Mouse (Mus musculus) ovary, postnatal 10 days (tissue): ENCODE measurements around the gene Pknox2.

ENCODE experiments used
- DNase-seq: peaks from one replicate; pipeline ENCODE4 v3.0.0; 2022; ENCODE audit warnings: low spot score

Pknox2 gene

DNA sequence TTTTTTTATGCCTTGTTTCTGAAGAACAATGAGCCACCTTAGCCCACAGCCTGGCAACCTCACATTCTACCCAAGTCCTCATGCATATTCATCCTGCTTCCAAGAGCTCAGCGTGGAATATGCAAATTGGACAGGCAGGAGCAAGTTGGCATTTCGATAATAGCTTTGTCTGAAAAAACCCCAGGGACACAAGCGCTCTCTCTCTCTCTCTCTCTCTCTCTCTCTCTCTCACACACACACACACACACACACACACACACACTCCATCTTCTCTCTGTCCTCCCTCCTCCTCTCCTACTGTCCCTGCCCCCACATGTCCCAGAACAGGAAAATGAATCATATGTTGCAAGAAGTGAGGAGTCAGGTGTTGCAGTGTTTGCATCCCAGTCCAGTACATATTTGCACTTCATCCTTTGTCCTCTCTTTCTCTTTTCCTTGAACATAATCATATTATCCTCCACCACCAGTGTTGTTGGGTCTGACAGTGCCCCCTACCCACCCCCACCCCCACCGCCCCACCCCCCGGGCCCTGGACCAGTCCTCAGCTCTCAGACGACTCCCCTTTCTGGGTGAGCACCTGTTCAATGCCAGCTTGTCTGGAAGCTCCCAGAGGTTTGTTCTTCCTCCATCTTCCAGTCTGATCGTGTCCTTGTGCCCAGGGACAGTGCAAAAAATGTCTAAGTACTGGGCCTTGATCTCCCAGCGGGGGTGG is 265.0 kb downstream of the Pknox2 start:
- DNase-seq = no peak

DNA sequence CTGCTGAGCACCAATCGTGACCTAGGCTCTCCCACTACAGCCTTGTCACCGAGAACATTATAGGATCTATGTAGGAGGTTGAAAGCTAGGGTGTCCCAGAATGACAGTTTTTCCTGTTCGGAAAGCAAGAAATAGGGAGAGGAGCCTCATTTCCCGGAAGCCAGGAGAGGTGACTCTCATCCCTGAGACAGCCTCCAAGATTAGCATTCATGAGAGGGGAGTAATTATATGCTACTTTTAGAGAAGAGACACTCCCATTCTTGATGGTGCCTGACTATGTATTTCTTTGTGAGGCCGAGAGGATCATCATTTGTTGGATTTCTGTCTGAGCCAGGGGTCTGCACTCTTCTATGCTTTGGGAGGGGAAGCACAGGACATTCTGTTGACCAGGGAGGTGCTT is 265.6 kb downstream of the Pknox2 start:
- DNase-seq = no peak

DNA sequence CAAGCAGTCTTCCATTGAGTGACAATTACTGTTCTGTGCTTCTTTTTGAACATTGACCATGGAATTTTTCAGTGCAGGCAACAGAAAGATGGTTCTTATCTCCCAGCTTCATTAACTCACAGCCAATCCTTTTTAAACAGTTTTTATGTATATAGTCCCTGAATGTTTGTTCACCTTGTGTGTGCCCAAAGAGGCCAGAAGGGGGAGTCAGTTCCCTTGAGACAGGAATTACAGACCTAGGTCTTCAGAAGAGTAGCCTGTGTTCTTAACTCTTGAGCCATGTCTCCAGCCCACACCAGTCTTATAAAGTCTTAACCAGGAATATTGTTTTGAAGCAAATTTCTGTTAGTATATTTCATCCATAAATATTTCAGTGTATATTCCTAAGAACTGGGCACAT is 270.4 kb downstream of the Pknox2 start:
- no peak for DNase-seq

DNA sequence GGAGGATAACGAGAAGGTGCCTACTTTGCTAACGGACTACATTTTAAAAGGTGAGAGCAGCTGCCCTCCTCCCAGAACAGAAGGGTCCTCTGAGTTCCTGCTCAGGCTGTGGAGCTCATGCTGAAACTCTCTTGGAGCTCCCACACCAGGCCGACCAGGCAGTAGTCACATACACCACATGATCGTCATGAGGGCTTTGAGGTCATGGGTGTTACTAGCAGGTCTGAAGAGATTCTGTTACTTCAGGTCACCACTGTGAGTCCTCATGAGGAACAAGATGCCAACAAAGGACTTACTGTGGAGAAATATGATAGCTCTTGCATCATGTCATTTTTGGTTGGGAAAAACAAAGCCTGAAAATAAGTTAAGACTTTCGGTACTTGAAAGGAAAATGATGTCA is 270.9 kb downstream of the Pknox2 start:
- no peak for DNase-seq

DNA sequence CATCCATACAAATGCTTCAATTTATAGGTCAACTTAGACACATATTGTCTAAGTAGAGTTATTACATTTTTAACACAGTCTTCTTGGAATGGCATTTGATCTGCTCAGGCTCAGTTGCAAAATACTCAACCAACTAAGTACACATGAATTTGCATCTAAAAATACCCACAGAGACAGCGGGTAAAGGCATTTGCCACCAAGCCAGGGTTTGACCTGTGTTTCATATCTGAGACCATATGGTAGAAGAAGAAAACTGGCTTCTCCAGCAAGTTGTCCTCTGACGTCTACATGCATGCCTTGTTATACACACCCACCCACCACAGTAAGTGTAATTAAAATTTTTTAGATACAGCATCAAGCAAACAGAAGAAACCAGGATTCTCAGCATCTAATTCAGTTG is 273.4 kb downstream of the Pknox2 start:
- DNase-seq = no peak

DNA sequence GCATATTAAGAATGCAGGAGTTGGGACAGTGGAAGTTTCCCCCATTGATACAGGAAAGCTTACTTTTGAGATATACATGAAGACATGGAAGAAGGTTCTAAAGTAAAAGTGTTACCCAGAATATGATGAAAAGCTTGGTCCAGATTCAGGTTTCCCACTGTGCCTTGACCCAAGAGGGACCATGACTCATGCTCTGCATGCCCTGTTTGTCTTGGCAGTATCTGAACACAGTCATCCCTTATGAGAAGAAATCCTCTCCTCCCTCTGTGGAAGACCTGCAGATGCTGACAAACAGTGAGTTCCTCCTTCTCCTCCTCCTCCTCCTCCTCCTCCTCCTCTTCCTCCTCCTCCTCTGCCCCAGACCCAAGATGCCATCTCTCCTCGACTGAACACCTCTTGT is 276.9 kb downstream of the Pknox2 start:
- no peak for DNase-seq

DNA sequence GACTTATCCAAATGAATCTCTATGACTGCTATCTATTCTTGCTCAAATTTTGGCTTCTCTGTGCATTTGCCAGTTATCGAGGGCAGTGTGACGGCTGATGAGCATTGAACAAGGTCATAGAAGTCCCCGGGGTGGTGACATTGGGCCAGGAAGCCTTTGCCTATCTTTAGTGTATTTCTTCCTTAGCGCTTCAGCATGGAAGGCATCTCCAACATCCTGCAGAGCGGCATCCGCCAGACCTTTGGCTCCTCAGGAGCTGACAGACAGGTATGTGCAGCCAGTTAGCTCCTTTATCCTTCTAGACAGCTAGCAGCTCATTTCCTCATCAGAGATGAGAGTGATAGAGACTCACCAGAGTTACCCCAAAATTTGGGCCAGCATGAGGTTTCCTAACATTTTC is 278.5 kb downstream of the Pknox2 start:
- no peak for DNase-seq

DNA sequence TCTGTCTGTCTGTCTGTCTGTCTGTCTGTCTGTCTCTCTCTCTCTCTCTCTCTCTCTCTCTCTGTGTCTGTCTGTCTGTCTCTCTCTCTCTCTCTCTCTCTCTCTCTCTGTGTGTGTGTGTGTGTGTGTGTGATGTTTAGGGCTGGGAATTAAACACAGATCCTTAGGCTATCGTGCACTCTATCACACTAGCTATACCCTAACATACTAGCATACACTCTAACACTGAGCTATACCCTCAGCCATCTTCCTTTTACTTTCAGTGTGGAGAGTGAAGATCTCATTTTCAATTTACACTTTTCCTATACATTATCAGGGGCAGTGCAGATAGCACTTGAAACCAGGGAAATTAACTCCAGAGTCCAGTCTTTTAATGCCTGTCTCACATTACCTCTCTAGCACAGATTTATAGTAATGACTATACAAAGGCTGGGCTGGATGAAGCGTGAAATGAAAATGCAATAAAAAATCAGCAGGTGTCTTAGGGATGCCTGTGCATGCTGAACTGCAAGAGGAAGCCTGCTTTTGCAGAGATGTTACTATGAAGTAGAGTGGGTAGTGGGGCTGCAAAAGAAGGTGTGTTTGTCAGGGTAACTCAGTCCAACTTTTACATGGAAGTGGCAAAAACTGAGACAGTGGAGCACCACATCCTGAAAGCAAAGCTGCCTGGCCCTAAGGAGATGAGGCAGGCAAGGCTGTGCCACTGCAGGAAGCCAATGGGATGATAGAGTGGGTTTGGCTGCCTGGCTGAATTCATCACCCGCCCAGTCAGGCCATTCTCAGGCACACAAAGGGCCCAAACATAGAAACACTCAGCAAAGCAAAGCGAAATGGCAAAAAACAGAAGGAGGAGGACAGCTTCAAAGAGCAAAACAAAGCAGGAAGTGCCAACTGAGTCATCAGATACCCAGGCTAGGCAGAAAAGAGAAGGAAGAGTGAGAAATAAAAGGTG is 282.1 kb downstream of the Pknox2 start:
- no peak for DNase-seq

DNA sequence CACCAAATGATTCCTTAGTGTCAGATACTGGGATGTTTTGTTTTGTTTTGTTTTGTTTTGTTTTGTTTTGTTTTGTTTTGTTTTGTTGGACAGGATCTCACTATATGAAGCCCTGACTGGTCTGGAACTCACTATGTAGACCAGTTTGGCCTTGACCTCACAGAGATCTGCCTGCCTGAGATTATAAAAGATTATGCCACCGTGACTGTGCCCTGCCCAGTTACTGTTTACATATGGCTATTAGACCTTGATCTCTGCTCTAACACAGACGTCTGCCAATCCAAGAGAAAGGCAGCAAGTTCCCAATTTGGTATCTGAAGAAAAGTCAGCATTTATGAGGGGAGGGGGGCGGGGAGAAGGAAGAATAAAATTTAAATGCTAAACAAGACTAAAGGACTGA is 283.5 kb downstream of the Pknox2 start:
- no peak for DNase-seq

DNA sequence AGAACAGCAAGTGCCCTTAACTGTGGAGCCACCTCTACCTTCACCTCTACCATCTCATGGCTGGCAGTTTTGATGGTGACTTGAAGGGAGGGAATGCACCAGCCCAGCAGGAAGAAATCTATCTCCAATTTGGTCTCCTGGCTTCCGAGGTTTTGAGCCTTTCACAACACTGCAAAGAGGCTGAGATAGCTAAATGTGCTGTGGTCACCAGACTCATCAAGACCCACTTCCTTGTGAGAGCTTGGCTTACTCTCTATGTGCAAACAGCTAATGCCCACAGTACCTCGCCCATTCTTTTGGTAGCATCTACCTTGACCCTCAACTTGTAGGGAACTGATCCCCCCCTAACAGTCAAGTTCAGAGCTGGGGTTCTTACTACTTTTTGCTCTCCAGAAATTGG is 284.6 kb downstream of the Pknox2 start:
- no peak for DNase-seq

DNA sequence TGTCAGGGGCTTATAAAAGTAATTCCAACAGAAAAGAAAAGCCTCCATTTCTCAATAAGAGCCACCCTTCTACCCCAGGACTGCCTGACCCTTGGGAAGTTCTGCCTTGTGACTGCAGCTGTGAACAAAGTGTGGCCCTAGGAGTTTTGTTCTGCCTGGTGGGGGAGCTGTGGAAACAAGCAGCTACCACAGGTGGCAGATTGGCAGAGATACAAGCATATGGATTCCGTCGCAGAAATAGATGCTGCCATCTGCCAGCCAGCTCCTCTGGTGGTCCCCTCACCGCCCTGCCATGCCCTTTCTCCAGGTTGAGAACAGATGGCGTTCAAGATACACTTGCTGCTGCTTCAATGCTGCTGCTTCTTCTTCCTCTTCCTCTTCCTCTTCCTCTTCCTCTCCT is 288.5 kb downstream of the Pknox2 start:
- no peak for DNase-seq

DNA sequence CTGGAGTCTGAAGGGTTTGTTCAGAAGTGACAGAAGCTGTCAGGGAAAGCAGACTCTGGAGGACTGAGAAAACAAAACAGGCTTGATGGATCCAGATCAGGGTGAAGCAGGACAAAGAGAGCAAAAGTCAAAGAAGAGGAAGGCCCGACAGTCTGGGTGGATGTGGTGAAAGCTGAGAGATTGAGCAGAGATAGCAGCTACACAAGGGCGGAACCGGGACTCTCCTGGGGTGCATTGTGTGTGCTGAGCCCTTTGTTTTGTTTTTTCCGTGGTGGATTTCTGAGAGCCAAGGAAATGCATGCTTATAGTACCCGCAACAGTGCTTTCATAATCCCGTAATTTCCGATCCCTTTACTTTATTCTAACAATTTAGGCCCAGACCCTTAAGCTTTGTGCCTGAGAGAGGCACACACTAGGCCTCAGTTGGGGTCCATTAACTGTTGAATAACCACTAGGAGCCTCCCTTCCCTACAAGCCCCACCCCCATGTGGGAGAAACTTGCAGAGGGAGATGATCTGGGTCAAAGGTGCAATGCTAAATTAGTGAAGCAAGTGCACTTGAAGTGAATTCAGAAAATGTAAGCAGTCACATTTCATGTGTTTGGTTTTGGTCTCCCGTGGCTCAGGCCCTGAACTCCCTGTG is 289.6 kb downstream of the Pknox2 start:
- no peak for DNase-seq

DNA sequence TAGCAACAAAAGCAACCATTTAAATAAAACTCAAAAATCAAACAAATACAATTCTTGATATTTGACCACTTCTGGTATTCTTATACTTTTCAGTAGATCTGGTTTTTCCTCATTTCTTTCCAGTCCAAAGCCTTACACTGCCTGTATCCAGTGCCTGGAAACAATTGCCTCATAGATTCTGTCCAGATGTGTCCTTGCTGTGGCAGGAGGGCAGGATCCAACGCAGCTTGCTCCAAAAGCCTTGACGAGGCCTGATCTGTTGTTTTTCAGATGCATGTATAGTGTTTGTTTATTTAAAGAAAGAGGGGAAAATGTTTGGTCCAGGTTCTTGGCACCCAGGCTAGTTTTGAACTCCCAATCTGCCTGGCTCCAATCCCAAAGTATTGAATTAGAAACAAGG is 290.9 kb downstream of the Pknox2 start:
- DNase-seq = no peak

DNA sequence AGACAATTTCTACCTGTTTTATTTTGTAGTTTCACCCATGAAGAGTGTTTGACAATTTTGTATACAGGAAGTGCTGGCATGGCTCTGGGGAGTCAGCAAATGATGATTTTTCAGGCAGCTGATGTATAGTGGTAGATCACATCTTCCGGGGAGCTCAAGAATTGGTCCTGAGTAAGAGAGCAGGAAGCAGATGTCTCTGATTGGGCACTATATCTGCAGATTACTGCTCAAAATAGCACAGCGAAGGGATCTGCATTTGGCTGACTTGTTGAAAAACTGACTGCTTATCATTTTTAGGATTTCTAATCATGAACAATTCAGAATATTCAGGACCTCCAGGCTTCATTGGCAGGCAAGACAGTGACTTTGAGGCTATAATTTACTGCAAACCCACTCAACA is 295.0 kb downstream of the Pknox2 start:
- DNase-seq = no peak

DNA sequence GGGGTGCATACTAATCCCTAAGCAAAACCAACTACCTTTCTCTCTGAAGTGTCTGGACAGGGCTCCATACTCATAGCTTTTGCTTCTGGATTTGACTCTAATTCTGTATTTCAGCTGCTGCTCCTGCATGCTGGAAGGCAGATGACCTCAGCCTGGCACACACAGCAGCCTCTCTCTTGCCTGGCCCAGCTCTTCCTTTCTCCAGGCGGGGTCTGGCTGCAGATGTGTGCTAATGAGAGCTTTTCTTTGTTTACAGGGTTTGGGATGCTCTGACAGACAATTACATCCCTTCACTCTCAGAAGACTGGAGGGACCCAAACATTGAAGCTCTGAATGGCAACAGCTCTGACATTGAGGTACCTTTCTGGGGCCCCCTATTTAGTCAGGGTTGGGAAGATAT is 297.1 kb downstream of the Pknox2 start:
- DNase-seq = no peak

DNA sequence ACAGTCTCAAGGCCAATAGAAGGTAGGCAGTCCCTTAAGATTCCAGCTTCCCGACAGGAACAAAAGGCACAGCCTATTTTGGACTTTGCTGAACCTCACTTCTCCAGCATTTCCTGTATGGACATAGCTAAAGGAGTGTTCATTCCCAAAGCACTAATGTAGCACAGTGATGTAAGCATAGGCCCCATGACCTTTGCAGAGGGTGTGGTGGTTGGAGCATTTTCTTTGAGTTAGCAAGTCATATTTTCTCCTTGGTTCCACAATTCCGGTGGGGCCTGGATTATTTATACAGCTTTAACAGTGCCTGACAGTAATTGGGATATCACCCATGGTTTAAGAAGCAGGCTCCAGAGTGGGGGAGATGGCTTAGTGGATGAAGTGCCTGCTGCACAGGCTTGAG is 298.5 kb downstream of the Pknox2 start:
- no peak for DNase-seq

DNA sequence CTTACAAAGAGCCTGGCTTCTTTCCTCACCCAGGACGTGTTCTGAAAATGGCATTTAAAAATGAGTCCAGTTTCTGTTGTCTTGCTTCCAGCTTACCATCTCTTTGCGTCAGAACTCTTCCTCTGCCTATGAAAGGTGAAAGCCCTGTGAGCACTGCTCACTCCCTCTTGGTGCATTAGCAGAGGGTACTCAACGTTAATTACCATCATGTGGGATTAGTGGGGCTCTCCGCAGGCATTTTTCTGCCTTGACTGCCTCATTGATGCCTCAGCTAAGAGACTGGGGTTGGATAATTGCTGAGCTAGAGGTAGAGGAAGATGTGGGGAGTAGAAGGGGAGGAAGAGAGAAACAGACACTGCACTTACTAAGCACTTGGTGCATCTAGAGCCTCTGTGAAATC is 300.9 kb downstream of the Pknox2 start:
- DNase-seq = no peak
